Mouse (Mus musculus) hindbrain, embryonic 13.5 days (tissue): ENCODE data around the gene Slk. TPM values are rescaled to one million over a fixed set of nuclear protein-coding genes. Genes with fewer than 3 reads are reported as not detected.

Experiments
- ATAC-seq: fragments of 200-750 bp; cut with Nextera tagmentation; 2 replicates; pipeline ENCODE4 v1.8.0; 2017; ENCODE audit warnings: moderate TSS enrichment; ENCODE audit not compliant: low FRiP score
- H3K27ac ChIP-seq: fragments of 300-500 bp; sonication (generic); 2 replicates; pipeline ENCODE4 v1.5.1; 2015; ENCODE audit warnings: inconsistent platforms, mild to moderate bottlenecking, moderate library complexity
- H3K27me3 ChIP-seq: fragments of 300-500 bp; sonication (generic); 2 replicates; pipeline ENCODE4 v1.6.1; 2015; ENCODE audit warnings: mild to moderate bottlenecking, inconsistent platforms
- H3K36me3 ChIP-seq: fragments of 300-500 bp; sonication (generic); 2 replicates; pipeline ENCODE4 v1.6.1; 2015; ENCODE audit warnings: mild to moderate bottlenecking, inconsistent platforms
- H3K4me1 ChIP-seq: fragments of 300-500 bp; sonication (generic); replicated peaks from 2 replicates; pipeline ENCODE4 v1.6.1; 2015; ENCODE audit warnings: inconsistent platforms
- H3K4me2 ChIP-seq: fragments of 300-500 bp; sonication (generic); 2 replicates; pipeline ENCODE4 v1.6.1; 2015; ENCODE audit warnings: inconsistent platforms, mild to moderate bottlenecking, moderate library complexity
- H3K4me3 ChIP-seq: fragments of 300-500 bp; sonication (generic); 2 replicates; pipeline ENCODE4 v1.5.1; 2015; ENCODE audit warnings: mild to moderate bottlenecking, inconsistent platforms
- H3K9ac ChIP-seq: fragments of 300-500 bp; sonication (generic); 2 replicates; pipeline ENCODE4 v1.6.1; 2015; ENCODE audit warnings: mild to moderate bottlenecking, inconsistent platforms
- H3K9me3 ChIP-seq: fragments of 300-500 bp; sonication (generic); 2 replicates; pipeline ENCODE4 v1.6.1; 2016; ENCODE audit warnings: inconsistent platforms
- WGBS: fragments of 180-500 bp; shearing (Covaris S2); methylation state at CpG from one replicate; pipeline ENCODE4 v1.1.7; 2015; 5-methylcytosine and 5-hydroxymethylcytosine counted together
- polyA plus RNA-seq: library from polyadenylated mRNA; unstranded; fragments of >200 nt; fragmentation: Nextera tagmentation; extraction: Ambion mirVana; gene quantifications from 2 replicates; pipeline ENCODE4 v1.2.1, GENCODE M21; 2015

Slk gene
- polyA plus RNA-seq, 1 experiment from 2014 or later = 8.3 TPM

DNA sequence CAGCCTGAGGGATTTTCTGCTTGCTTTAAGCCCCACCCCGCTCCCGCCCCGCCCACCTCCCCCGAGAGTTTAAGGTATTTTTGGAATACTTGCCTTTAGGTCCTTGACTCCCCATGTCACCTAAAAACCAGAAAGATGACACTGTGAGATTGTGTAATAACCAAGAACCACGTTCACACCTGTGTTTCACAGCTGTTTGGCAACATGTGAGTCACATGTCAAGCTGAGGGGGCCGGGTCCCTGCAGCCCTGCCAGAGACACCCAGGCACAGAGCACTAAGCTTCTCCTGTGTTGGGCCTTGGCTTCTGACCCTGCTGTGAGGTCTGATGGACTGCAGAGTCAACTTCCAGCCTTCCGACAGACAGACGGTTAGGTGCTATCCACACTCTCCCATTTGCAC, 88.1 kb downstream of the Slk start:
- WGBS = 70% methylated on average over 8 of the region's 8 CpGs
- Histone ChIP-seq H3K4me3 (no peak overlapping the region), H3K27me3 (no peaks in the 10 kb centered on the region), H3K4me2 (no peak overlapping the region), H3K4me1 (no peaks in the 10 kb centered on the region), H3K36me3 (no peaks in the 10 kb centered on the region), H3K27ac (no peak overlapping the region), H3K9me3 (no peaks in the 10 kb centered on the region), H3K9ac (no peak overlapping the region)
- no peak for ATAC-seq

DNA sequence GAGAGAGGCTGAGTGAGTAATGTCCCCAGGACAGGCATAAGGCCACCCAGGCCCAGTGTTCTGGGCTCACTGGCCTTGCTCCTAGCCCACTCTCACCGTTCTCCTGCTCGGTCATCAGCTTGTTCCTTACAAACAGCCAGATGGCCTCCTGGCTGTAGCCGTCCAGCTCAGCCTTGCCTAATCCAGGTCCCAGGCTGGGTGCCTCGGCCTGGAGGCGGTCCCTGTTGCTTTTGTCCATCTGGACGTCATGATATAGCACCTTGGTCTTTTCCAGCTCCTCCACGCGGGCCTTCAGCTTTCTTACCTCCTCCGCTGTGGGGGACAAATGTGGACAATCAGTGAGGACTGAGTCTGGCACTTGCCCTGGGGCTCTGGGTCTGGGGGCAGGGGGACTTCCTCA, 88.9 kb downstream of the Slk start:
- H3K36me3 ChIP-seq = no peaks in the 10 kb centered on the region
- H3K9me3 ChIP-seq = no peaks in the 10 kb centered on the region
- H3K4me2 ChIP-seq = no peak overlapping the region
- no peak overlapping the region for H3K4me3 ChIP-seq
- no peaks in the 10 kb centered on the region for H3K4me1 ChIP-seq
- no peak for ATAC-seq
- H3K9ac ChIP-seq = no peak overlapping the region
- WGBS = 75% methylated on average over 9 of the region's 9 CpGs
- H3K27me3 ChIP-seq = no peaks in the 10 kb centered on the region
- no peak overlapping the region for H3K27ac ChIP-seq

GRCm38 (mm10) chr19:47674419-47674818, 94.9 kb downstream of the Slk start:
- 40% methylated on average over 8 of the region's 8 CpGs for WGBS

DNA sequence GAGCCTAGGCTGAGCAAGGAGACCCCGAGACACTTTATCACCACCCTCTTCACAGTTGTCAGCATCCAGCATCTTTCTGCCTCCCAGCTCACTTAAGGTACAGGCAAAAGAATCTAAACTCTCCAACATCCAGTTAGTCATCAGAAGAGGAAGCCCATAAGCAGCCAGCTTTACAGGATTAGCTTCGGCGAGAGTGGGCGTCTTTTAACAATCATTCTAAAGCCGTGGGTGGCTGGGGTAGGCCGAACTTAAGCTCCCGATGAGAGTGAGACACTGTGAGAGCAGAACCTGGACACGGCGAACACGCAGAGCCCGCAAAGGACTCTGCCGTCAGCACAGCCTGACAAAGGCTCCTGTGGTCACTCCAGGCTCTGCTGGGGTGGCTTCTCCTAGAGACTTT, 99.2 kb downstream of the Slk start:
- no peaks in the 10 kb centered on the region for H3K36me3 ChIP-seq
- 88% methylated on average over 12 of the region's 12 CpGs for WGBS
- H3K27ac ChIP-seq = no peak overlapping the region
- H3K9me3 ChIP-seq = no peaks in the 10 kb centered on the region
- H3K4me1 ChIP-seq = no peaks in the 10 kb centered on the region
- ATAC-seq = no peak
- no peaks in the 10 kb centered on the region for H3K27me3 ChIP-seq
- no peak overlapping the region for H3K4me2 ChIP-seq
- no peak overlapping the region for H3K9ac ChIP-seq
- no peak overlapping the region for H3K4me3 ChIP-seq

More at GRCm38 (mm10) chr19:47674419-47674818, 94.9 kb downstream of the Slk start:
- ATAC-seq = no peak
- H3K9ac ChIP-seq = no peak overlapping the region
- H3K4me3 ChIP-seq = no peak overlapping the region
- H3K9me3 ChIP-seq = no peaks in the 10 kb centered on the region
- no peak overlapping the region for H3K27ac ChIP-seq
- H3K4me1 ChIP-seq = no peaks in the 10 kb centered on the region
- no peaks in the 10 kb centered on the region for H3K27me3 ChIP-seq
- no peak overlapping the region for H3K4me2 ChIP-seq
- no peaks in the 10 kb centered on the region for H3K36me3 ChIP-seq

DNA sequence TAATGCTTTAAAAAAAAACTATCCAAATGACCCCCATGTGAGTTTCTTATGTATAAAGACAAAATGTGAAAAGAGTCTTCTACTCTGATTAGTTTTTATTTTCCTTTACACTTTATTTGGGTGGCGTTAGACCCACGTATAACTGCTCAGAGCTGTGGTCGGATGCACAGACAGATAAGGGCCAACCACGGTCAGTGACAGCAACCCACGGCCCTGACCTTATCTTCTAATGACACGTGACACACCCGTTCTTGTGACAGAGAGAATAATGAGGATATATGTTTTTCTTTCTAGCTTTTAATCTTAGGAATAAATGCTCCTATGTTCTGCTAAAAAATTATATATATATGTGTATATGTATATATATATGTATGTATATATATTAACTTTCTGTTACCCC, 110.1 kb downstream of the Slk start:
- H3K9ac ChIP-seq = no peak overlapping the region
- H3K4me1 ChIP-seq = no peaks in the 10 kb centered on the region
- 88% methylated on average over 7 of the region's 7 CpGs for WGBS
- H3K4me3 ChIP-seq = no peak overlapping the region
- H3K4me2 ChIP-seq = no peak overlapping the region
- no peaks in the 10 kb centered on the region for H3K36me3 ChIP-seq
- no peaks in the 10 kb centered on the region for H3K9me3 ChIP-seq
- no peak overlapping the region for H3K27ac ChIP-seq
- ATAC-seq = no peak
- no peaks in the 10 kb centered on the region for H3K27me3 ChIP-seq

DNA sequence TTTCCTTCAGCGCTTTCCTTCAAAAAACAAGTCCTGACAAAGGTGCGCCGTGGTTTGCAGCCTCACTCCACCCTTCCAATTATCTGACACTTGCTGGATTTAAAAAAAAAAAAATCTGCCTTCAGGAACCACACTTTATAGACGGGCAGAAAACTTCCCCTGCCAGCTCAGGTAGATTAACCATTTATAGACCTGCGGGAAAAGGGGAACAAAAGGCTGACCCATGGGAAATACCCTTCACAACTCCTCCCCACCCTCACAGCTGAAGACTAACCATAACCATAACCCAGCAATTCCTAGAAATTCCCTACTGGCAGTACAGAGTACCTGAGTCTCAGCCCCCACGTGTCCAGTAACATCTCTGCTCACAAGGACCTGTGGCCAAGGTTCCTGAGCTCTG, 112.5 kb downstream of the Slk start, which contains the start of gene Col17a1:
TSS of gene Col17a1 (minus strand) at position 101 of the 400 bp plus-strand sequence.
- no peak for ATAC-seq
- no peaks in the 10 kb centered on the region for H3K27me3 ChIP-seq

More for the DNA sequence above, 112.5 kb downstream of the Slk start, which contains the start of gene Col17a1:
- 81% methylated on average over 6 of the region's 6 CpGs for WGBS
- H3K36me3 ChIP-seq = no peaks in the 10 kb centered on the region
- H3K9me3 ChIP-seq = no peaks in the 10 kb centered on the region
- H3K27ac ChIP-seq = no peak within 1 kb of the TSS
- H3K4me3 ChIP-seq = no peak within 1 kb of the TSS
- H3K9ac ChIP-seq = no peak within 1 kb of the TSS
- H3K4me1 ChIP-seq = no peaks in the 10 kb centered on the region
- H3K4me2 ChIP-seq = no peak within 1 kb of the TSS

Other genes with a start within 250 kb of the Slk start
- gene Sh3pxd2a, start 115.3 kb upstream of the Slk start, polyA plus RNA-seq = 2.1 and 2.5 TPM in 2 replicates
- gene Stn1, start 42.2 kb upstream of the Slk start, polyA plus RNA-seq = 34.6 and 35.1 TPM in 2 replicates
- gene Col17a1, start 112.4 kb downstream of the Slk start, polyA plus RNA-seq = 0.18 and 0.31 TPM in 2 replicates
- gene Sfr1, start 152.0 kb downstream of the Slk start, polyA plus RNA-seq = 178 and 182 TPM in 2 replicates